Mouse (Mus musculus): ENCODE data around the gene Slc22a4. TPM values are rescaled to one million over a fixed set of nuclear protein-coding genes. Genes with fewer than 3 reads are reported as not detected.
"Not testable (repeated sequence)": the region's sequence is repeated elsewhere in the genome, so short reads cannot be mapped to it uniquely, and the experiment has no call there.

Slc22a4 gene
- polyA plus RNA-seq, 1 experiment = 18.9 TPM

- Histone ChIP-seq H3K27me3 (ENCODE audit: control insufficient read depth, insufficient read depth, low read length) (no peaks in the 10 kb centered on the region), H3K27ac (ENCODE audit: insufficient read depth, low read depth, low read length) (no peak overlapping the region), H3K36me3 (ENCODE audit: control insufficient read depth, insufficient read depth, low read length) (no peaks in the 10 kb centered on the region), H3K4me1 (ENCODE audit: control insufficient read depth, insufficient read depth, insufficient read length, low read length) (peaks cover 3% of the 10 kb centered on the region; the same call in 1 of the 2 replicates), H3K4me3 (ENCODE audit: low read depth, low read length) (no peak overlapping the region)
- WGBS = 87% methylated on average over 8 of the region's 8 CpGs
- TF ChIP-seq POLR2A (IDR thresholded peaks at IDR 0.05; ENCODE audit: low read depth, low read length) (no peak), CTCF (IDR thresholded peaks at IDR 0.05; ENCODE audit: extremely low read depth, insufficient read length, insufficient replicate concordance, low read depth, low read length) (no peak)
Observed at GRCm38 (mm10) chr11:54016051-54016450, 11.8 kb downstream of the Slc22a4 start.

- H3K36me3 ChIP-seq (ENCODE audit: control insufficient read depth, insufficient read depth, low read length) = no peaks in the 10 kb centered on the region
- 91% methylated on average over 5 of the region's 5 CpGs for WGBS
- TF ChIP-seq CTCF (IDR thresholded peaks at IDR 0.05; ENCODE audit: extremely low read depth, insufficient read length, insufficient replicate concordance, low read depth, low read length) = no peak
- no peak for TF ChIP-seq POLR2A (IDR thresholded peaks at IDR 0.05; ENCODE audit: low read depth, low read length)
- H3K27me3 ChIP-seq (ENCODE audit: control insufficient read depth, insufficient read depth, low read length) = no peaks in the 10 kb centered on the region
- no peak overlapping the region for H3K27ac ChIP-seq (ENCODE audit: insufficient read depth, low read depth, low read length)
- no peaks in the 10 kb centered on the region for H3K4me1 ChIP-seq (ENCODE audit: control insufficient read depth, insufficient read depth, insufficient read length, low read length)
- H3K4me3 ChIP-seq (ENCODE audit: low read depth, low read length) = no peak overlapping the region
Observed at GRCm38 (mm10) chr11:54012961-54013360, 14.9 kb downstream of the Slc22a4 start.

GRCm38 (mm10) chr11:54011255-54011654 lies 16.6 kb downstream of the Slc22a4 start:
- H3K27ac ChIP-seq (ENCODE audit: insufficient read depth, low read depth, low read length) = no peak overlapping the region
- H3K27me3 ChIP-seq (ENCODE audit: control insufficient read depth, insufficient read depth, low read length) = no peaks in the 10 kb centered on the region
- no peaks in the 10 kb centered on the region for H3K36me3 ChIP-seq (ENCODE audit: control insufficient read depth, insufficient read depth, low read length)
- 0 out of 2 replicates have a peak, but pooled peaks cover 2% of the 10 kb centered on the region for H3K4me1 ChIP-seq (ENCODE audit: control insufficient read depth, insufficient read depth, insufficient read length, low read length)
- no peak for TF ChIP-seq CTCF (IDR thresholded peaks at IDR 0.05; ENCODE audit: extremely low read depth, insufficient read length, insufficient replicate concordance, low read depth, low read length)
- TF ChIP-seq POLR2A (IDR thresholded peaks at IDR 0.05; ENCODE audit: low read depth, low read length) = no peak
- 47% methylated on average over 2 of the region's 2 CpGs for WGBS
- no peak overlapping the region for H3K4me3 ChIP-seq (ENCODE audit: low read depth, low read length)

GRCm38 (mm10) chr11:54008416-54008920 lies 19.4 kb downstream of the Slc22a4 start:
- TF ChIP-seq POLR2A (IDR thresholded peaks at IDR 0.05; ENCODE audit: low read depth, low read length) = no peak
- no peak for TF ChIP-seq CTCF (IDR thresholded peaks at IDR 0.05; ENCODE audit: extremely low read depth, insufficient read length, insufficient replicate concordance, low read depth, low read length)
- H3K27me3 ChIP-seq (ENCODE audit: control insufficient read depth, insufficient read depth, low read length) = no peaks in the 10 kb centered on the region
- no peak overlapping the region for H3K4me3 ChIP-seq (ENCODE audit: low read depth, low read length)
- no peaks in the 10 kb centered on the region for H3K36me3 ChIP-seq (ENCODE audit: control insufficient read depth, insufficient read depth, low read length)
- peaks cover 10% of the 10 kb centered on the region; the same call in 1 of the 2 replicates for H3K4me1 ChIP-seq (ENCODE audit: control insufficient read depth, insufficient read depth, insufficient read length, low read length)
- 80% methylated on average over 10 of the region's 10 CpGs for WGBS
- H3K27ac ChIP-seq (ENCODE audit: insufficient read depth, low read depth, low read length) = no peak overlapping the region

- TF ChIP-seq CTCF (IDR thresholded peaks at IDR 0.05; ENCODE audit: extremely low read depth, insufficient read length, insufficient replicate concordance, low read depth, low read length) (no peak), POLR2A (IDR thresholded peaks at IDR 0.05; ENCODE audit: low read depth, low read length) (no peak)
- 91% methylated on average over 11 of the region's 11 CpGs for WGBS
- peaks cover 10% of the 10 kb centered on the region; the same call in 1 of the 2 replicates for H3K4me1 ChIP-seq (ENCODE audit: control insufficient read depth, insufficient read depth, insufficient read length, low read length)
- no peaks in the 10 kb centered on the region for H3K27me3 ChIP-seq (ENCODE audit: control insufficient read depth, insufficient read depth, low read length)
- H3K27ac ChIP-seq (ENCODE audit: insufficient read depth, low read depth, low read length) = no peak overlapping the region
- H3K36me3 ChIP-seq (ENCODE audit: control insufficient read depth, insufficient read depth, low read length) = no peaks in the 10 kb centered on the region
- H3K4me3 ChIP-seq (ENCODE audit: low read depth, low read length) = no peak overlapping the region
Observed at GRCm38 (mm10) chr11:54007717-54008116, 20.2 kb downstream of the Slc22a4 start.

GRCm38 (mm10) chr11:54006901-54007300 lies 21.0 kb downstream of the Slc22a4 start:
- Histone ChIP-seq H3K27ac (ENCODE audit: insufficient read depth, low read depth, low read length) (no peak overlapping the region), H3K4me3 (ENCODE audit: low read depth, low read length) (no peak overlapping the region), H3K27me3 (ENCODE audit: control insufficient read depth, insufficient read depth, low read length) (no peaks in the 10 kb centered on the region), H3K4me1 (ENCODE audit: control insufficient read depth, insufficient read depth, insufficient read length, low read length) (peaks cover 10% of the 10 kb centered on the region; the same call in 1 of the 2 replicates), H3K36me3 (ENCODE audit: control insufficient read depth, insufficient read depth, low read length) (no peaks in the 10 kb centered on the region)
- no peak for TF ChIP-seq CTCF (IDR thresholded peaks at IDR 0.05; ENCODE audit: extremely low read depth, insufficient read length, insufficient replicate concordance, low read depth, low read length)
- TF ChIP-seq POLR2A (IDR thresholded peaks at IDR 0.05; ENCODE audit: low read depth, low read length) = no peak
- WGBS = 77% methylated on average over 4 of the region's 4 CpGs

- 69% methylated on average over 5 of the region's 5 CpGs for WGBS
- not testable (repeated sequence) for H3K4me3 ChIP-seq (ENCODE audit: low read depth, low read length); H3K36me3 ChIP-seq (ENCODE audit: control insufficient read depth, insufficient read depth, low read length); H3K27ac ChIP-seq (ENCODE audit: insufficient read depth, low read depth, low read length); H3K27me3 ChIP-seq (ENCODE audit: control insufficient read depth, insufficient read depth, low read length)
- peaks cover 10% of the 10 kb centered on the region; the same call in 1 of the 2 replicates for H3K4me1 ChIP-seq (ENCODE audit: control insufficient read depth, insufficient read depth, insufficient read length, low read length)
Observed at GRCm38 (mm10) chr11:54006362-54006761, 21.5 kb downstream of the Slc22a4 start.
